Mouse (Mus musculus): ENCODE data around the gene Slc43a2. TPM values are rescaled to one million over a fixed set of nuclear protein-coding genes. Genes with fewer than 3 reads are reported as not detected.

Gene Slc43a2
- total and polyA plus RNA-seq, 3 experiments: 4.2 to 11.5 (median 7.5) TPM

DNA sequence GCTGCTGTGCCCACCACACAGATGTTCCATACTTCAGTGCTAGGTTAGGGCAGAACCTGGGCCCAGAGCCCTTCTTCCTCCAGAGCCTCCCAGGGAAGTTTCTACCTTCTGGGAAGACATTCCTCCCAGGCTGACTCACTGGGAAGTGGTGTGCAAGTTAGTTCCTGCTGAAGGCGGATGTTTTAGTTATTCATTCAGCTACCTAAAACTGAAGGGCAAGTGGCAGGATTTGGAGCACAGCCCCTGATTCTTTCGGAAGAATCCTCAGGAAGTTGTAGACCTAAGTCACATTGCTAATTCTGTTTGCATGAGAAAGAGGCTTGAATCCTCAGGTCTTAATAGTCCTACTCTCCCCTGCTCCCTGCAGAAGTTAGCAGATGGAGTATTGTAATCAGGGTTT is 89.9 kb downstream of the Slc43a2 start:
- no peak for DNase-seq (ENCODE audit: low spot score)
- Histone ChIP-seq H3K4me3 (ENCODE audit: low read depth, low read length) (no peak overlapping the region), H3K27me3 (ENCODE audit: insufficient read depth, low read length) (no peaks in the 10 kb centered on the region), H3K36me3 (replicated peaks) (peaks cover 82% of the 10 kb centered on the region), H3K4me1 (ENCODE audit: insufficient read depth, low read depth, low read length) (peaks cover 21% of the 10 kb centered on the region), H3K9me3 (replicated peaks) (no peaks in the 10 kb centered on the region)
- ATAC-seq (ENCODE audit: extremely low read depth, insufficient number of reproducible peaks, low FRiP score, poor library complexity, severe bottlenecking): no peak
- no peak for TF ChIP-seq CTCF (IDR thresholded peaks at IDR 0.05; ENCODE audit: low read depth, low read length)
- TF ChIP-seq GATA1 (IDR thresholded peaks at IDR 0.05; ENCODE audit: borderline replicate concordance, low read length): no peak

GRCm38 (mm10) chr11:75622588-75623329 is 91.3 kb downstream of the Slc43a2 start:
- Histone ChIP-seq H3K27me3 (ENCODE audit: insufficient read depth, low read length) (no peaks in the 10 kb centered on the region), H3K4me1 (ENCODE audit: insufficient read depth, low read depth, low read length) (peaks cover 21% of the 10 kb centered on the region), H3K36me3 (replicated peaks) (peaks cover 85% of the 10 kb centered on the region), H3K9me3 (replicated peaks) (no peaks in the 10 kb centered on the region), H3K4me3 (ENCODE audit: low read depth, low read length) (no peak overlapping the region)
- DNase-seq (ENCODE audit: low spot score) (no peak), ATAC-seq (ENCODE audit: extremely low read depth, insufficient number of reproducible peaks, low FRiP score, poor library complexity, severe bottlenecking) (no peak)
- TF ChIP-seq POLR2AphosphoS5 (IDR thresholded peaks at IDR 0.05; ENCODE audit: insufficient replicate concordance, low read depth, low read length) (no peak), GATA1 (IDR thresholded peaks at IDR 0.05; ENCODE audit: borderline replicate concordance, low read length) (no peak), GATA2 (IDR thresholded peaks at IDR 0.05; ENCODE audit: borderline replicate concordance, low read depth, low read length) (no peak), CTCF (IDR thresholded peaks at IDR 0.05; ENCODE audit: low read depth, low read length) (no peak), TAL1 (conservative IDR thresholded peaks at IDR 0.05; ENCODE audit: low read depth, low read length) (no peak)

DNA sequence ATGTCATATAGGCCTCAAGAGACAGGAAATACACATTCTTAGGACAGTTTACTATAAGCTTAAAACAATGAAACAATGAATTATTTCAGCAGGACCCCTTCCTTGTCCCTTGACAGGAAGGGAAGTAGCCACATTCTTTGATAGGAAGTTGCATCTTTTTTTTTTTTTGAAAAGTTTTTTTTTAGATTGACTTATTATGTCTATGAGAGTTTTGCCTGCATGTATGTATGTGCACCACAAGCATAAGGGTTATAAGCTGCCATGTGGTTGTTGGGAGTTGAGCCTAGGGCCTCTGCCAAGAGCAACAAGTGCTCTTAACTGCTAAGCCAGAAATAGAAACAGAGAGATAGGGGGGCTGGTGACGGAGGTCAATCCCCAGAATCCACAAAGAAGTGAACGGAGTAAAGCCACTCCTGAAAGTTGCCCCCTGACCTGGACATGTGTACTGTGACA is 92.6 kb downstream of the Slc43a2 start:
- no peaks in the 10 kb centered on the region for H3K27me3 ChIP-seq (ENCODE audit: insufficient read depth, low read length)
- H3K4me3 ChIP-seq (ENCODE audit: low read depth, low read length): no peak overlapping the region
- H3K36me3 ChIP-seq (replicated peaks): peaks cover 82% of the 10 kb centered on the region
- H3K4me1 ChIP-seq (ENCODE audit: insufficient read depth, low read depth, low read length): peaks cover 21% of the 10 kb centered on the region
- no peak for TF ChIP-seq POLR2AphosphoS5 (IDR thresholded peaks at IDR 0.05; ENCODE audit: insufficient replicate concordance, low read depth, low read length)
- no peak for TF ChIP-seq GATA2 (IDR thresholded peaks at IDR 0.05; ENCODE audit: borderline replicate concordance, low read depth, low read length)
- no peak for TF ChIP-seq GATA1 (IDR thresholded peaks at IDR 0.05; ENCODE audit: borderline replicate concordance, low read length)
- no peak for DNase-seq (ENCODE audit: low spot score)
- ATAC-seq (ENCODE audit: extremely low read depth, insufficient number of reproducible peaks, low FRiP score, poor library complexity, severe bottlenecking): no peak
- H3K9me3 ChIP-seq (replicated peaks): no peaks in the 10 kb centered on the region

GRCm38 (mm10) chr11:75625820-75626219 is 94.3 kb downstream of the Slc43a2 start:
- Histone ChIP-seq H3K27me3 (ENCODE audit: insufficient read depth, low read length) (no peaks in the 10 kb centered on the region), H3K4me1 (ENCODE audit: insufficient read depth, low read depth, low read length) (peaks cover 31% of the 10 kb centered on the region), H3K36me3 (replicated peaks) (peaks cover 71% of the 10 kb centered on the region), H3K4me3 (ENCODE audit: low read depth, low read length) (no peak overlapping the region), H3K9me3 (replicated peaks) (no peaks in the 10 kb centered on the region)
- no peak for TF ChIP-seq GATA2 (IDR thresholded peaks at IDR 0.05; ENCODE audit: borderline replicate concordance, low read depth, low read length)
- no peak for TF ChIP-seq POLR2AphosphoS5 (IDR thresholded peaks at IDR 0.05; ENCODE audit: insufficient replicate concordance, low read depth, low read length)
- no peak for TF ChIP-seq GATA1 (IDR thresholded peaks at IDR 0.05; ENCODE audit: borderline replicate concordance, low read length)
- TF ChIP-seq TAL1 (conservative IDR thresholded peaks at IDR 0.05; ENCODE audit: low read depth, low read length): no peak
- no peak for TF ChIP-seq CTCF (IDR thresholded peaks at IDR 0.05; ENCODE audit: low read depth, low read length)
- no peak for ATAC-seq (ENCODE audit: extremely low read depth, insufficient number of reproducible peaks, low FRiP score, poor library complexity, severe bottlenecking)
- DNase-seq (ENCODE audit: low spot score): no peak

Other genes starting within 250 kb of the Slc43a2 start
- gene Rpa1, start 183.4 kb upstream of the Slc43a2 start, total RNA-seq (2014; fragmentation: Nextera tagmentation): 94.0 and 105 TPM in 2 replicates
- gene Rpa1, start 183.4 kb upstream of the Slc43a2 start, total RNA-seq (2017): 284 and 317 TPM in 2 replicates
- 97.4 and 130 TPM in 2 replicates for gene Rpa1, start 183.4 kb upstream of the Slc43a2 start, polyA plus RNA-seq (2012)
- 6.3 and 12.4 TPM in 2 replicates for gene Smyd4, start 183.3 kb upstream of the Slc43a2 start, total RNA-seq (2014; fragmentation: Nextera tagmentation)
- 14.8 and 15.0 TPM in 2 replicates for gene Smyd4, start 183.3 kb upstream of the Slc43a2 start, total RNA-seq (2017)
- gene Smyd4, start 183.3 kb upstream of the Slc43a2 start, polyA plus RNA-seq (2012): 1.1 TPM in 2 replicates
- gene Serpinf1, start 109.0 kb upstream of the Slc43a2 start, total RNA-seq (2014; fragmentation: Nextera tagmentation): not detected in 2 replicates
- gene Serpinf1, start 109.0 kb upstream of the Slc43a2 start, total RNA-seq (2017): 0.38 TPM in 1 of 2 replicates, not detected in the other
- gene Serpinf1, start 109.0 kb upstream of the Slc43a2 start, polyA plus RNA-seq (2012): not detected in 2 replicates
- gene Serpinf2, start 92.1 kb upstream of the Slc43a2 start, total RNA-seq (2014; fragmentation: Nextera tagmentation): not detected in 2 replicates
- gene Serpinf2, start 92.1 kb upstream of the Slc43a2 start, total RNA-seq (2017): 0.33 and 0.41 TPM in 2 replicates
- 0.03 TPM in 1 of 2 replicates, not detected in the other for gene Serpinf2, start 92.1 kb upstream of the Slc43a2 start, polyA plus RNA-seq (2012)
- 6.3 and 12.3 TPM in 2 replicates for gene Wdr81, start 77.0 kb upstream of the Slc43a2 start, total RNA-seq (2014; fragmentation: Nextera tagmentation)
- 15.0 and 17.4 TPM in 2 replicates for gene Wdr81, start 77.0 kb upstream of the Slc43a2 start, total RNA-seq (2017)
- gene Wdr81, start 77.0 kb upstream of the Slc43a2 start, polyA plus RNA-seq (2012): 18.7 and 20.5 TPM in 2 replicates
- 1.7 TPM in 1 of 2 replicates, not detected in the other for gene Tlcd2, start 70.0 kb upstream of the Slc43a2 start, total RNA-seq (2014; fragmentation: Nextera tagmentation)
- 0.58 and 1.8 TPM in 2 replicates for gene Tlcd2, start 70.0 kb upstream of the Slc43a2 start, total RNA-seq (2017)
- gene Tlcd2, start 70.0 kb upstream of the Slc43a2 start, polyA plus RNA-seq (2012): not detected in 2 replicates
- gene Prpf8, start 44.9 kb upstream of the Slc43a2 start, total RNA-seq (2014; fragmentation: Nextera tagmentation): 537 and 539 TPM in 2 replicates
- 147 and 150 TPM in 2 replicates for gene Prpf8, start 44.9 kb upstream of the Slc43a2 start, total RNA-seq (2017)
- 55.3 and 90.1 TPM in 2 replicates for gene Prpf8, start 44.9 kb upstream of the Slc43a2 start, polyA plus RNA-seq (2012)
- 1.1 and 1.2 TPM in 2 replicates for gene Rilp, start 21.6 kb upstream of the Slc43a2 start, total RNA-seq (2014; fragmentation: Nextera tagmentation)
- gene Rilp, start 21.6 kb upstream of the Slc43a2 start, total RNA-seq (2017): 0.29 and 0.49 TPM in 2 replicates
- gene Rilp, start 21.6 kb upstream of the Slc43a2 start, polyA plus RNA-seq (2012): 0.18 and 0.25 TPM in 2 replicates
- not detected in 2 replicates for gene Scarf1, start 18.2 kb upstream of the Slc43a2 start, total RNA-seq (2014; fragmentation: Nextera tagmentation)
- gene Scarf1, start 18.2 kb upstream of the Slc43a2 start, total RNA-seq (2017): 0.11 TPM in 1 of 2 replicates, not detected in the other
- 0.03 and 0.08 TPM in 2 replicates for gene Scarf1, start 18.2 kb upstream of the Slc43a2 start, polyA plus RNA-seq (2012)
- 97.5 and 111 TPM in 2 replicates for gene Pitpna, start 56.4 kb downstream of the Slc43a2 start, total RNA-seq (2014; fragmentation: Nextera tagmentation)
- gene Pitpna, start 56.4 kb downstream of the Slc43a2 start, total RNA-seq (2017): 33.0 and 43.2 TPM in 2 replicates
- gene Pitpna, start 56.4 kb downstream of the Slc43a2 start, polyA plus RNA-seq (2012): 24.5 and 32.3 TPM in 2 replicates
- 42.2 and 56.7 TPM in 2 replicates for gene Inpp5k, start 99.3 kb downstream of the Slc43a2 start, total RNA-seq (2014; fragmentation: Nextera tagmentation)
- 26.0 and 29.9 TPM in 2 replicates for gene Inpp5k, start 99.3 kb downstream of the Slc43a2 start, total RNA-seq (2017)
- 29.8 and 40.2 TPM in 2 replicates for gene Inpp5k, start 99.3 kb downstream of the Slc43a2 start, polyA plus RNA-seq (2012)
- 29.3 and 35.0 TPM in 2 replicates for gene Myo1c, start 118.8 kb downstream of the Slc43a2 start, total RNA-seq (2014; fragmentation: Nextera tagmentation)
- 23.2 and 24.0 TPM in 2 replicates for gene Myo1c, start 118.8 kb downstream of the Slc43a2 start, total RNA-seq (2017)
- 25.6 and 38.6 TPM in 2 replicates for gene Myo1c, start 118.8 kb downstream of the Slc43a2 start, polyA plus RNA-seq (2012)
- 44.1 and 45.6 TPM in 2 replicates for gene Crk, start 147.6 kb downstream of the Slc43a2 start, total RNA-seq (2014; fragmentation: Nextera tagmentation)
- gene Crk, start 147.6 kb downstream of the Slc43a2 start, total RNA-seq (2017): 52.5 and 61.2 TPM in 2 replicates
- gene Crk, start 147.6 kb downstream of the Slc43a2 start, polyA plus RNA-seq (2012): 98.0 and 129 TPM in 2 replicates
- gene Ywhae, start 201.2 kb downstream of the Slc43a2 start, total RNA-seq (2014; fragmentation: Nextera tagmentation): 1,033 and 1,159 TPM in 2 replicates
- 118 and 219 TPM in 2 replicates for gene Ywhae, start 201.2 kb downstream of the Slc43a2 start, total RNA-seq (2017)
- 489 and 577 TPM in 2 replicates for gene Ywhae, start 201.2 kb downstream of the Slc43a2 start, polyA plus RNA-seq (2012)

Measured in G1E (cell line).